Mouse (Mus musculus) E14TG2a.4 (cell line): ENCODE measurements around the gene Cd9.

ENCODE experiments used
- H3K27me3 ChIP-seq: 2 replicates; pipeline ENCODE4 v1.6.1; 2014; ENCODE audit warnings: low read length, control low read depth; ENCODE audit not compliant: insufficient read depth
- H3K36me3 ChIP-seq: 2 replicates; pipeline ENCODE4 v1.6.1; 2014; ENCODE audit warnings: low read length, control low read depth; ENCODE audit not compliant: insufficient read depth
- H3K4me1 ChIP-seq: replicated peaks from 2 replicates; pipeline ENCODE4 v1.6.1; 2014; ENCODE audit warnings: low read depth, low read length, control low read depth
- H3K4me3 ChIP-seq: replicated peaks from 2 replicates; pipeline ENCODE4 v1.5.1; 2014; ENCODE audit warnings: mild to moderate bottlenecking, low read length
- H3K9me3 ChIP-seq: 2 replicates; pipeline ENCODE4 v1.6.1; 2014; ENCODE audit warnings: low read length, control low read depth
- CTCF ChIP-seq: conservative IDR thresholded peaks from 2 replicates; pipeline ENCODE4 v1.5.1; 2014; ENCODE audit warnings: low read length
- NANOG ChIP-seq: IDR thresholded peaks from 2 replicates; pipeline ENCODE4 v1.6.1; 2014; ENCODE audit warnings: borderline replicate concordance, low read length, mixed read lengths
- POU5F1 ChIP-seq: IDR thresholded peaks from 2 replicates; pipeline ENCODE4 v1.6.1; 2014; ENCODE audit warnings: low read length, borderline replicate concordance

Gene Cd9

DNA sequence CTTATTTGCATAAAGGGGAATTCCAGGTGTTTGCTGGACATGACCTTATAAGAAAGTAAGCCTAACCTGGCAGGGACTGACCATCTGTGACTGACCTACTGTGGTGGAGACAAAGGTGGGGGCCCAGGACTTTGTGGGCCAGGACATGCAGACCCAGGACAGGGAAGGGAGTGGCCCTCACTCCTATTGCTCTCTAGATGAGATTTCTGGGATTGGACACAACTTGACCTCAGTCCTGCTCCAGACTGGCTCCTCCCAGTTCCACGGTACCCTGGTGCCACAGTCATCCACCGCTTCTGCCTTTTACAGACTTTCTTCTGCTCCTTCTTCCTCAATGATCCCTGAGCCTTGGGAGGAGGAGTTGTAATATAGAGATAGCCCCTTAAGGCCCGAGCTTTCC is 63.6 kb downstream of the Cd9 start:
- TF ChIP-seq CTCF (no peak), POU5F1 (no peak), NANOG (no peak)
- Histone ChIP-seq H3K4me1 (peaks cover 84% of the 10 kb centered on the region), H3K27me3 (no peaks in the 10 kb centered on the region), H3K9me3 (no peaks in the 10 kb centered on the region), H3K36me3 (no peaks in the 10 kb centered on the region), H3K4me3 (peak overlapping the region; percentile 66)

GRCm38 (mm10) chr6:125430358-125430958 is 64.1 kb downstream of the Cd9 start:
- no peaks in the 10 kb centered on the region for H3K9me3 ChIP-seq
- peak overlapping the region; percentile 66 for H3K4me3 ChIP-seq
- no peaks in the 10 kb centered on the region for H3K27me3 ChIP-seq
- no peaks in the 10 kb centered on the region for H3K36me3 ChIP-seq
- peaks cover 84% of the 10 kb centered on the region for H3K4me1 ChIP-seq
- TF ChIP-seq CTCF (no peak), NANOG (no peak), POU5F1 (no peak)

DNA sequence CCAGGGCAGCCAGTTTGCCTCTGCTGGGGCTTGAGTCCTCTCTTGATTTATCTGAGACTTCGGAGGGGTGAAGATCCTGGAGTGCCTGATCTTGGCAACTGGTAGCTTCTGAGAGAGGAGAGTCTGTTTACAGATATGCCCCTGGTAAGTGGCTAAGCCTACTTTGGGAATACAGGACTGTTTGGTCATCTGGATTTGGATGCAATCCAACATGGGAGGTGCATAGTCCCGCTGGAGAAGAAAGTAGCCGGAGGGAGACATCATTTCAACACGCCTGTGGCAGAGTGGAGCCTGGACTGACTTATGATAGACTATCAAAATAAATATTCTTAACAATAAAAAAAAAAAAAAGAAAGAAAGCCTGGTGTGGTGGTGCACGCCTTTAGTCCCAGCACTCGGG is 64.8 kb downstream of the Cd9 start:
- Histone ChIP-seq H3K9me3 (no peaks in the 10 kb centered on the region), H3K4me3 (peak overlapping the region; percentile 66; the same call in 1 of the 2 replicates), H3K36me3 (no peaks in the 10 kb centered on the region), H3K4me1 (peaks cover 84% of the 10 kb centered on the region), H3K27me3 (no peaks in the 10 kb centered on the region)
- TF ChIP-seq POU5F1 (no peak), NANOG (no peak), CTCF (no peak)

GRCm38 (mm10) chr6:125426383-125427360 is 67.9 kb downstream of the Cd9 start:
- TF ChIP-seq CTCF (peak; percentile 88), POU5F1 (no peak)
- no peaks in the 10 kb centered on the region for H3K27me3 ChIP-seq
- H3K4me3 ChIP-seq, result peak overlapping the region; percentile 79
- no peaks in the 10 kb centered on the region for H3K36me3 ChIP-seq
- peaks cover 86% of the 10 kb centered on the region for H3K4me1 ChIP-seq
- no peaks in the 10 kb centered on the region for H3K9me3 ChIP-seq

DNA sequence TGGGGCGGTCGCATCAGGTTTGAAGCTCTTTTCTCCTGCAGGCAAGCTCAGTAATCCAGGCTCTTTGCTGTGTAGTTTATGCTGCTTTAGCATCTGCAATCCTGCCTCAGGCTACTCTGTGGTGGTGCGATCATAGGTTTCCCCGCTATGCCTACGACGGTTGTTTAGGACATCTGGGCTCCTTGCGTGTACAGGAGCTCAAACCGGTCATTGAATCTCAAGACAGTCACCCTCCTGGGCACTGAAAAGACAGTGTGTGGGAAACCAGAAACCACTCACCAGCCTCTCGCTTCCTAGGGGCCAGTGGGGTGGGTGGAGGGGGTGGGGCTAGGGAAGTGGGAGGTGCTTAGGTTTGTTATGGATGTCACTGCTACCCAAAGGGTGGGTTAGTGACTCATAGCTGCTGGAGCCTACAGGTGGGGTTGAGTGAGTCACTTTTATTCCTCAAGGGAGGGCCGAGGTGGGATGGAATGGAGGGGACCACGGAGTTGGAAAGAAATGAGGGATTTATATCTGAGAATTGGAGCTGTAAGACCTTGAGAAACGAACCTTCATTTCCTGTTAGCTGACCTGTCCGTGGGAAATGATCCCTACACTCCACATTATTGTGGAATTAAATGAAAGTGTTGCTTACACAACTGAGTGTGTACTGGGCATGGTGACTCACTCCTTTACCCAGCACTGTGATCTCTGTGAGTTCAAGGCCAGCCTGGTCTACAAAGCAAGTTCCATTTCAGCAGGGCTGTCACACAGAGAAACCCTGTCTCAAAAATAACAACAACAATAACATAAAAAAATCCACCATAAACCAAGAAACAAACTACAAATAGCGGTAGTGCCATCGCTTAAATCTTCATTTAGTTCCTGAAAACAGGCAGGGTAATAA is 69.1 kb downstream of the Cd9 start:
- no peak for TF ChIP-seq CTCF
- TF ChIP-seq NANOG, result no peak
- TF ChIP-seq POU5F1, result no peak
- H3K4me3 ChIP-seq, result peak overlapping the region; percentile 72
- no peaks in the 10 kb centered on the region for H3K36me3 ChIP-seq
- no peaks in the 10 kb centered on the region for H3K9me3 ChIP-seq
- peaks cover 86% of the 10 kb centered on the region for H3K4me1 ChIP-seq
- no peaks in the 10 kb centered on the region for H3K27me3 ChIP-seq

GRCm38 (mm10) chr6:125424156-125424555 is 70.4 kb downstream of the Cd9 start:
- H3K27me3 ChIP-seq, result no peaks in the 10 kb centered on the region
- no peaks in the 10 kb centered on the region for H3K9me3 ChIP-seq
- no peaks in the 10 kb centered on the region for H3K36me3 ChIP-seq
- TF ChIP-seq POU5F1, result no peak
- no peak for TF ChIP-seq CTCF
- TF ChIP-seq NANOG, result no peak; the same call in 1 of the 2 replicates
- peaks cover 83% of the 10 kb centered on the region for H3K4me1 ChIP-seq
- H3K4me3 ChIP-seq, result peak overlapping the region; percentile 72

DNA sequence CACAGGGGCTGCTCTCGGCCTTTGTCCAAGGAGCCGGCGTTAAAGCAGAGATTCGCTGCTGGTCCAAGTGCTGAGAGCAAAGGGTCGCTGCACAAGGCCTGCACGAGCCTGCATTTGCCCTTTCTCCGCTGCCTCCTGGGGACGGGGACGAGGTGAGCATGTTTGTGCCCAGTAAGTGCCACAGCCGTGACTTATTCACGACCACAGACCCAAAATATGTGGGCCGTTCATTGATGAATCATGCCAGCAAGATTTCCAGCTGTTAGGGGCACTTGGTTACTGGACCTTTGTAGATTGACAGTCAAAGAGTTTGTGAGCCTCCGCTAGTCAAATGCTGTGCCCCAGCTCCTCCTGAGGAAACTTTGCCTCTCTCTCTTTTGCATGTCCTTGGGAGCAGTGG is 71.1 kb downstream of the Cd9 start:
- no peaks in the 10 kb centered on the region for H3K36me3 ChIP-seq

More for the DNA sequence above, 71.1 kb downstream of the Cd9 start:
- peaks cover 81% of the 10 kb centered on the region for H3K4me1 ChIP-seq
- H3K4me3 ChIP-seq, result peak overlapping the region; percentile 72
- TF ChIP-seq NANOG (no peak), CTCF (no peak), POU5F1 (no peak)
- no peaks in the 10 kb centered on the region for H3K27me3 ChIP-seq
- 0 out of 2 replicates have a peak, but pooled peaks cover 1% of the 10 kb centered on the region for H3K9me3 ChIP-seq
